Comparison of ENCODE assay signal across 7 mouse cellular contexts in genomic region chr17:36836427-36836812, GRCm38 (mm10). TPM values are rescaled to one million over a fixed set of nuclear protein-coding genes. Genes with fewer than 3 reads are reported as not detected.
DNase-seq lines count a peak whose midpoint lies in the region; ATAC-seq and TF ChIP-seq lines count a peak whose summit lies in the region.

No protein-coding gene starts in this region.

- ATAC-seq in limb, embryonic 14.5 days (ENCODE audit: low FRiP score, low read depth) = no peak; the same call in 1 of the 2 replicates

- H3K4me3 ChIP-seq in forebrain, embryonic 10.5 days = peak overlapping the region; percentile 75
- peak overlapping the region; percentile 77 for H3K4me3 ChIP-seq in limb, embryonic 14.5 days (replicated peaks; ENCODE audit: low read length)
- peak overlapping the region; percentile 97 for H3K4me3 ChIP-seq in olfactory bulb, adult 2 months (ENCODE audit: insufficient read depth, low read depth, low read length)

- no peaks in the 10 kb centered on the region for H3K27me3 ChIP-seq in forebrain, embryonic 10.5 days (ENCODE audit: poor library complexity, severe bottlenecking)
- no peaks in the 10 kb centered on the region for H3K27me3 ChIP-seq in limb, embryonic 14.5 days (ENCODE audit: control insufficient read depth, insufficient read depth, low read length)

- TF ChIP-seq POLR2A in limb, embryonic 14.5 days (IDR thresholded peaks at IDR 0.05; ENCODE audit: borderline replicate concordance, extremely low read depth, insufficient read depth, insufficient read length) = no peak
- TF ChIP-seq POLR2A in olfactory bulb, adult 2 months (IDR thresholded peaks at IDR 0.05; ENCODE audit: insufficient read depth, low read depth, low read length) = no peak

- intact Hi-C loops in left cerebral cortex, postnatal 10 days (cut with DNase I) = no loop called here

- H3K9me3 ChIP-seq in forebrain, embryonic 10.5 days = no peaks in the 10 kb centered on the region
- H3K9me3 ChIP-seq in limb, embryonic 14.5 days (ENCODE audit: control insufficient read depth, low read length) = no peaks in the 10 kb centered on the region

- WGBS in forebrain, embryonic 10.5 days = 14% methylated on average over 3 of the region's 3 CpGs
- 8% methylated on average over 3 of the region's 3 CpGs for WGBS in limb, embryonic 14.5 days
- WGBS in olfactory bulb, adult 2 months = 10% methylated on average over 3 of the region's 3 CpGs

- H3K9ac ChIP-seq in limb, embryonic 14.5 days (ENCODE audit: low read depth, low read length, severe bottlenecking) = peak overlapping the region; percentile 90

- H3K27ac ChIP-seq in forebrain, embryonic 10.5 days = peak overlapping the region; percentile 95
- H3K27ac ChIP-seq in limb, embryonic 14.5 days (replicated peaks; ENCODE audit: low read depth, low read length) = peak overlapping the region; percentile 95
- H3K27ac ChIP-seq in olfactory bulb, adult 2 months (ENCODE audit: insufficient read depth, low read depth, low read length) = peak overlapping the region; percentile 84

- TF ChIP-seq CTCF in olfactory bulb, adult 2 months (IDR thresholded peaks at IDR 0.05; ENCODE audit: insufficient read depth, low read depth, low read length) = no peak

- H3K36me3 ChIP-seq in forebrain, embryonic 10.5 days (replicated peaks) = peaks cover 5% of the 10 kb centered on the region; the same call in 1 of the 2 replicates
- H3K36me3 ChIP-seq in limb, embryonic 14.5 days (ENCODE audit: control insufficient read depth, insufficient read depth, low read length) = peaks cover 5% of the 10 kb centered on the region; the same call in 1 of the 2 replicates

- peak overlapping the region; percentile 64 for H3K4me2 ChIP-seq in limb, embryonic 14.5 days (replicated peaks; ENCODE audit: low read depth, low read length, severe bottlenecking)

- peaks cover 21% of the 10 kb centered on the region for H3K4me1 ChIP-seq in forebrain, embryonic 10.5 days
- peaks cover 10% of the 10 kb centered on the region for H3K4me1 ChIP-seq in limb, embryonic 14.5 days (ENCODE audit: control insufficient read depth, insufficient read depth, low read length)
- peaks cover 2% of the 10 kb centered on the region; the same call in 1 of the 2 replicates for H3K4me1 ChIP-seq in olfactory bulb, adult 2 months (ENCODE audit: control insufficient read depth, insufficient read depth, low read length)

- DNase-seq in right cerebral cortex, adult 18-20 months = peak; percentile 3
- no peak for DNase-seq in right cerebral cortex, postnatal 36 days (ENCODE audit: low spot score in 2 of 2)
- DNase-seq in forebrain, embryonic 10.5 days (ENCODE audit: extremely low spot score, low spot score) = peak; percentile 16
- no peak for DNase-seq in limb, embryonic 14.5 days (ENCODE audit: low spot score)
- DNase-seq in gastrocnemius, postnatal 4 days (ENCODE audit: low spot score in 2 of 2) = no peak
- DNase-seq in left cerebral cortex, postnatal 10 days (ENCODE audit: extremely low spot score in 1 of 2, low spot score in 2 of 2) = no peak

RNA-seq across cellular contexts. Expression of gene Trim26, which starts 0.5 kb away (rescaled TPM):
- 42.8 and 44.3 TPM in 2 replicates for polyA plus RNA-seq in forebrain, embryonic 10.5 days (2016; fragmentation: Nextera tagmentation; extraction: Ambion mirVana)
- polyA plus RNA-seq in limb, embryonic 14.5 days (2012; rRNA removed) = 41.0 and 43.5 TPM in 2 replicates
- polyA plus RNA-seq in limb, embryonic 14.5 days (2014; fragmentation: Nextera tagmentation; extraction: Ambion mirVana) = 33.9 and 38.1 TPM in 2 replicates
- polyA plus RNA-seq in olfactory bulb, adult 2 months (2012; ENCODE audit: insufficient read depth, insufficient read length, low replicate concordance, missing spikeins) = not detected in 2 replicates
- total RNA-seq in gastrocnemius, postnatal 4 days (2021) = 10 to 100 TPM; 24.3 to 25.6 TPM
- 10 to 100 TPM; 30.1 to 30.3 TPM for total RNA-seq in left cerebral cortex, postnatal 10 days (2021)

RNA-seq across cellular contexts. Expression of gene H2-M10.6, which starts 24.4 kb away (rescaled TPM):
- polyA plus RNA-seq in forebrain, embryonic 10.5 days (2016; fragmentation: Nextera tagmentation; extraction: Ambion mirVana) = not detected in 2 replicates
- not detected in 2 replicates for polyA plus RNA-seq in limb, embryonic 14.5 days (2012; rRNA removed)
- polyA plus RNA-seq in limb, embryonic 14.5 days (2014; fragmentation: Nextera tagmentation; extraction: Ambion mirVana) = not detected in 2 replicates
- not detected in 2 replicates for polyA plus RNA-seq in olfactory bulb, adult 2 months (2012; ENCODE audit: insufficient read depth, insufficient read length, low replicate concordance, missing spikeins)
- total RNA-seq in gastrocnemius, postnatal 4 days (2021) = not detected
- total RNA-seq in left cerebral cortex, postnatal 10 days (2021) = not detected

RNA-seq across cellular contexts. Expression of gene Trim15, which starts 30.6 kb away (rescaled TPM):
- polyA plus RNA-seq in forebrain, embryonic 10.5 days (2016; fragmentation: Nextera tagmentation; extraction: Ambion mirVana) = 0.20 and 0.27 TPM in 2 replicates
- polyA plus RNA-seq in limb, embryonic 14.5 days (2012; rRNA removed) = not detected in 2 replicates
- polyA plus RNA-seq in limb, embryonic 14.5 days (2014; fragmentation: Nextera tagmentation; extraction: Ambion mirVana) = 0.18 and 0.21 TPM in 2 replicates
- polyA plus RNA-seq in olfactory bulb, adult 2 months (2012; ENCODE audit: insufficient read depth, insufficient read length, low replicate concordance, missing spikeins) = not detected in 2 replicates
- not detected for total RNA-seq in gastrocnemius, postnatal 4 days (2021)
- not detected for total RNA-seq in left cerebral cortex, postnatal 10 days (2021)

RNA-seq across cellular contexts. Expression of gene Trim10, which starts 33.0 kb away (rescaled TPM):
- polyA plus RNA-seq in forebrain, embryonic 10.5 days (2016; fragmentation: Nextera tagmentation; extraction: Ambion mirVana) = 6.1 and 9.8 TPM in 2 replicates
- polyA plus RNA-seq in limb, embryonic 14.5 days (2012; rRNA removed) = 0.67 and 0.91 TPM in 2 replicates
- polyA plus RNA-seq in limb, embryonic 14.5 days (2014; fragmentation: Nextera tagmentation; extraction: Ambion mirVana) = 2.7 and 3.1 TPM in 2 replicates
- not detected in 2 replicates for polyA plus RNA-seq in olfactory bulb, adult 2 months (2012; ENCODE audit: insufficient read depth, insufficient read length, low replicate concordance, missing spikeins)
- under 1 TPM; 0.20 to 0.80 TPM for total RNA-seq in gastrocnemius, postnatal 4 days (2021)
- under 1 TPM in 1 of 2 experiments, not detected in 1; 0.19 TPM for total RNA-seq in left cerebral cortex, postnatal 10 days (2021)

RNA-seq across cellular contexts. Expression of gene Trim40, which starts 53.5 kb away (rescaled TPM):
- polyA plus RNA-seq in forebrain, embryonic 10.5 days (2016; fragmentation: Nextera tagmentation; extraction: Ambion mirVana) = not detected in 2 replicates
- polyA plus RNA-seq in limb, embryonic 14.5 days (2012; rRNA removed) = 0.08 TPM in 1 of 2 replicates, not detected in the other
- not detected in 2 replicates for polyA plus RNA-seq in limb, embryonic 14.5 days (2014; fragmentation: Nextera tagmentation; extraction: Ambion mirVana)
- polyA plus RNA-seq in olfactory bulb, adult 2 months (2012; ENCODE audit: insufficient read depth, insufficient read length, low replicate concordance, missing spikeins) = not detected in 2 replicates
- total RNA-seq in gastrocnemius, postnatal 4 days (2021) = not detected
- not detected for total RNA-seq in left cerebral cortex, postnatal 10 days (2021)

Comparison
In these comparisons a context has a peak if more than half of its experiments do, and no peak if none do; other contexts are left out.
1. DNase-seq: peak in right cerebral cortex, adult 18-20 months (single experiment) and forebrain, embryonic 10.5 days (single experiment); none in right cerebral cortex, postnatal 36 days (0 of 2), limb, embryonic 14.5 days (single experiment), gastrocnemius, postnatal 4 days (0 of 2) and left cerebral cortex, postnatal 10 days (0 of 2).
2. RNA of gene Trim26, which starts 0.5 kb away (polyA plus RNA-seq): 33.9 to 43.5 TPM in limb, embryonic 14.5 days and 42.8 to 44.3 TPM in forebrain, embryonic 10.5 days; not detected in olfactory bulb, adult 2 months; every median in the first group is over 10 times any median in the second.
3. Peak in every context shown above with its lines, with median percentiles within 50 percentile points of each other: H3K27ac ChIP-seq and H3K4me3 ChIP-seq.